Mouse (Mus musculus) liver, postnatal 0 days (tissue): ENCODE data around the gene Prex1. TPM values are rescaled to one million over a fixed set of nuclear protein-coding genes. Genes with fewer than 3 reads are reported as not detected.

Experiments used
- ATAC-seq: fragments of 200-750 bp; cut with Nextera tagmentation; 2 replicates; pipeline ENCODE4 v1.8.0; 2017; ENCODE audit warnings: mild to moderate bottlenecking, moderate library complexity
- DNase-seq: peaks from one replicate; pipeline ENCODE4 v3.0.0-alpha.2; 2016
- H3K27ac ChIP-seq: fragments of 300-500 bp; sonication (generic); 2 replicates; pipeline ENCODE4 v1.5.1; 2014; ENCODE audit warnings: antibody characterized with exemption, moderate library complexity, mild to moderate bottlenecking, low read depth
- H3K27me3 ChIP-seq: fragments of 300-500 bp; sonication (generic); 2 replicates; pipeline ENCODE4 v1.6.1; 2014; ENCODE audit warnings: low read length, control low read depth, mixed read lengths; ENCODE audit not compliant: insufficient read depth
- H3K36me3 ChIP-seq: fragments of 300-500 bp; sonication (generic); replicated peaks from 2 replicates; pipeline ENCODE4 v1.6.1; 2014; ENCODE audit warnings: mild to moderate bottlenecking, control low read depth, low read length, moderate library complexity, mixed read lengths; ENCODE audit not compliant: insufficient read depth
- H3K4me1 ChIP-seq: fragments of 300-500 bp; sonication (generic); 2 replicates; pipeline ENCODE4 v1.6.1; 2014; ENCODE audit warnings: antibody characterized with exemption, mild to moderate bottlenecking, control low read depth; ENCODE audit not compliant: insufficient read depth
- H3K4me2 ChIP-seq: fragments of 300-500 bp; sonication (generic); 2 replicates; pipeline ENCODE4 v1.6.1; 2014; ENCODE audit warnings: low read depth, mild to moderate bottlenecking, low read length, moderate library complexity, mixed read lengths
- H3K4me3 ChIP-seq: fragments of 300-500 bp; sonication (generic); 2 replicates; pipeline ENCODE4 v1.5.1; 2014; ENCODE audit warnings: low read depth, low read length
- H3K9ac ChIP-seq: fragments of 300-500 bp; sonication (generic); replicated peaks from 2 replicates; pipeline ENCODE4 v1.6.1; 2014; ENCODE audit warnings: mild to moderate bottlenecking, moderate library complexity
- H3K9me3 ChIP-seq: fragments of 300-500 bp; sonication (generic); 2 replicates; pipeline ENCODE4 v1.6.1; 2016; ENCODE audit warnings: mild to moderate bottlenecking, control low read depth, low read length, mixed read lengths
- CTCF ChIP-seq: sonication (generic); IDR thresholded peaks from 2 replicates; pipeline ENCODE4 v1.5.1; 2016; ENCODE audit warnings: antibody characterized with exemption, low read depth
- EP300 ChIP-seq: IDR thresholded peaks from 2 replicates; pipeline ENCODE4 v1.6.1; 2016; ENCODE audit warnings: antibody characterized with exemption, low read depth, mild to moderate bottlenecking
- WGBS: fragments of 180-500 bp; shearing (Covaris S2); extraction: QIAGEN DNeasy Blood & Tissue Kit; methylation state at CpG from one replicate; pipeline ENCODE4 v1.1.7; 2014; ENCODE audit not compliant: insufficient replicate concordance; 5-methylcytosine and 5-hydroxymethylcytosine counted together
- polyA plus RNA-seq: library from polyadenylated mRNA; unstranded; fragments of >200 nt; fragmentation: Nextera tagmentation; extraction: Ambion mirVana; gene quantifications from 2 replicates; pipeline ENCODE4 v1.2.1, GENCODE M21; 2015

The Prex1 gene
- polyA plus RNA-seq, 1 experiment from 2014 or later = 6.3 TPM

DNA sequence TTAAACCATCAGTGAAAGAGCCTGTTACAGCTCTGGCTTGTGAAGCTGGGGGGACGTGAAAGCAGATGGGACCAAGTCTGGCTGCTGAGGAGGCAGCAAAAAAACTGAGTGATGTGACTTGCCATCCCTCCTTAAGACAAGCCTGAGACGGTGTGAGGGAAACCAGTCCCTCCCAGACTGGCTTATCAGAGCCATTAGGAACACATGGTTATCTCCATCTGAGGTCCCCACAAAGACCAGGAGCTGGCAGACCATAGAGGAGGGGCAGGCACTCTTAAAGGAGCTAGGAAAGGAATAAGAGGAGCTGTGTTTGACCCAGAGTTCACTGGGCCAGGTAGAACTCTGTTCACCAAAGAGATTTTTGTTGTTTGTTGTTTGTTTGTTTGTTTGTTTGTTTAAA is 7.1 kb downstream of the Prex1 start:
- peak overlapping the region; percentile 55 for H3K4me2 ChIP-seq
- no peaks in the 10 kb centered on the region for H3K27me3 ChIP-seq
- H3K4me3 ChIP-seq = peak overlapping the region; percentile 3; the same call in 1 of the 2 replicates
- ATAC-seq (peak; percentile 69), DNase-seq (no peak)
- peaks cover 75% of the 10 kb centered on the region for H3K4me1 ChIP-seq
- TF ChIP-seq EP300 = peak; percentile 91
- no peak for TF ChIP-seq CTCF
- H3K9me3 ChIP-seq = no peaks in the 10 kb centered on the region
- 41% methylated on average over 2 of the region's 2 CpGs for WGBS
- 0 out of 2 replicates have a peak overlapping the region, but pooled peaks have one; percentile 44 for H3K9ac ChIP-seq
- H3K27ac ChIP-seq = peak overlapping the region; percentile 78
- H3K36me3 ChIP-seq = peaks cover 11% of the 10 kb centered on the region; the same call in 1 of the 2 replicates

DNA sequence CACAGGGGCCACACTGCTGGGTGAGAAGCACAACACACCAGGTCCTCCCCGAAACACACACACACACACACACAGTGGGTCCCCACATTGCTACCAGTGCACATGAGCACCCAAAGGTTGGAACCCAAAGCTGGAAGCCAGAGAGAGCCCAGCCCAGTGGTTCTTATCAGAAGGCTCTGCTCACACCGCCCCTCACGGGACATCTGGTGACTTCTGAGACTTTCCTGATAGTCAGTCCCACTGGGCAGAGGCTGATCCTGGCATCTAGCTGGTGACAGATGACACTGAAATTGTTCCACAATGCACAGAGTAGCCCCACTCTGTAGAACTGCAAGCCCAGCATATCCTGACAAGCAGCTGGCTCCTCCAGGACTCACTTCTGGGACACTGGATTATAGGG is 10.1 kb downstream of the Prex1 start:
- H3K4me2 ChIP-seq = peak overlapping the region; percentile 77
- peaks cover 11% of the 10 kb centered on the region; the same call in 1 of the 2 replicates for H3K36me3 ChIP-seq
- 43% methylated on average over 3 of the region's 3 CpGs for whole genome bisulfite sequencing
- TF ChIP-seq EP300 (peak; percentile 92), CTCF (peak; percentile 19; the same call in 1 of the 2 replicates)
- H3K27ac ChIP-seq = peak overlapping the region; percentile 89
- H3K4me1 ChIP-seq = peaks cover 68% of the 10 kb centered on the region
- peak overlapping the region; percentile 48 for H3K4me3 ChIP-seq
- H3K9ac ChIP-seq = peak overlapping the region; percentile 63
- peak; percentile 86 for ATAC-seq
- DNase-seq = peak; percentile 71
- no peaks in the 10 kb centered on the region for H3K27me3 ChIP-seq
- no peaks in the 10 kb centered on the region for H3K9me3 ChIP-seq

DNA sequence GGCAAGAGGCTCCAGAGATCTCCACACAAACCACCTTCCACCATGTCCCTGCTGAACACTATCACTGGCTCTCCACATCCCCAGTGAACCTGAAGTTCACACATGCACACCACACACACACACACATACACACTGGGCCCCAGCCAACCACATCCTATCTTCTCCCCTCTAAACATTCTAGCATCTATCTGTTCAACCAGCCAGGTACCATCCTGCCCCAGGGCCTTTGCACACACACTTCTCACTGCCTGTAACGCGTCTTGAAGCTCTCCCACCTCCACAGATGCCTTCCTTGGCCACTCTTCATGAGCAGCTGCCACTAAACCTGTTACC is 11.6 kb downstream of the Prex1 start:
- Histone ChIP-seq H3K27me3 (no peaks in the 10 kb centered on the region), H3K9ac (peak overlapping the region; percentile 33; the same call in 1 of the 2 replicates), H3K4me1 (peaks cover 53% of the 10 kb centered on the region), H3K9me3 (no peaks in the 10 kb centered on the region), H3K27ac (no peak overlapping the region), H3K4me3 (0 out of 2 replicates have a peak overlapping the region, but pooled peaks have one; percentile 2), H3K36me3 (peaks cover 11% of the 10 kb centered on the region; the same call in 1 of the 2 replicates), H3K4me2 (peak overlapping the region; percentile 77)
- ATAC-seq (no peak), DNase-seq (no peak)
- WGBS = 96% methylated on average over 2 of the region's 2 CpGs
- TF ChIP-seq EP300 (no peak), CTCF (no peak)

DNA sequence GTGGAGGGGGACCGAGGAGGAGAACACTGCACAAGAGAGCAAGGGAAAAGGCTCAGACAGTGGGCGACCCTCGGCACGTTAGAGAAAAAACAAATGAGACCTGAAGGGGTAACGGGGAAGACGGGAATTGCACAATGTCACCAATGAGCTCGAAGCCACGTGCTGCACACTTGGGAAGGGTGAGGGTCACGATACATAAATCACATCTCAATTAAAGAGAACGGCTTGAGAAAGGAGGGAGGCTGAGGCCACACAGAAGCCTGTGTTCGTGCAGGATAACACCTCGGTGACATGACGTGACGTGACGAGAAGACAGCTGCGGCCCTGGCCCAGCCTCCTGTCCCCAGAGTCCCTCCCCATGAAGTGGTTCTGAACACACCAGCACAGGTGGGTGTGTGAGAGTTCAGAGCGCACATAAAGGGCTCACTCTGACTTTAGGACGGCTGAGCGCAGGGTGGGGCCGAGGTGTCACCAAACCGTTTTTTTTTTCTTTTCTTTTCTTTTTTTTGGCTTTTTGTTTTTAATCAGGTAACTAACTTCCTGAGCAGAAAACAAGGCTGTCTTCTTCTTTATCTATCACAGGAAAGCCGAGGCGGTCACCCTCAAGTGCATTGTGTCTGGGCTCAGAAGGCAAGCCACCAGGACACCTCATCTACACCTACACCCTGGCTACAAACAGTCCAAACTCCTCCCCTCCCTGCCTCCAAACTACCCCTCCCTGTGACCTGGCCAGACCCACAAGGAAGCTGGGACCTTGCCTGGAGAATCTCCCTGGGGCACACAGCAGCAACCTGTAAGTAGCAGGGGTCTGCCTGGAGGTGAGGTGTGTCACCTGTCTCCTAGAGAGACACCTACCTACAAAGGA is 12.2 kb downstream of the Prex1 start:
- Histone ChIP-seq H3K36me3 (peaks cover 11% of the 10 kb centered on the region; the same call in 1 of the 2 replicates), H3K9me3 (no peaks in the 10 kb centered on the region), H3K9ac (peak overlapping the region; percentile 33), H3K27ac (0 out of 2 replicates have a peak overlapping the region, but pooled peaks have one; percentile 11), H3K4me1 (peaks cover 51% of the 10 kb centered on the region), H3K4me2 (peak overlapping the region; percentile 77), H3K27me3 (no peaks in the 10 kb centered on the region), H3K4me3 (0 out of 2 replicates have a peak overlapping the region, but pooled peaks have one; percentile 2)
- DNase-seq (no peak), ATAC-seq (no peak)
- TF ChIP-seq EP300 (no peak), CTCF (no peak)
- 55% methylated on average over 23 of the region's 23 CpGs for WGBS

DNA sequence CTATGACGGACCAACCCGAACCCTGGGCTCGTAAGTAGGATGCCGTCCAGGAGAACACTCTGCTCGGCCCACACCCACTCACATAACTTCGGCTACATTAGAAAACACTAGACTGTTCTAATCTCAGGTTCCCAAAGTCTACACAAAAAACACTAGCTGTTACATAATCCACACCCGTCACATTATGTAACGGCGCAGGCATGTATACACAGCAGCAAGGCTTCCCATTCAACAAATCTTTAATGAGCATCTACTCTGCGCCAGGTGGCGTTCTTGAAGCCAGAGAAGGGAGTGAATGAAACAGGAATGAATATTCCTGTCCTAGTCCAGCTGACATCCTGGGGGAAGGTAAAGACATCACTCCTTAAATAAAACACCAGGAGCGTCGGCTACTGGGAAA is 12.9 kb downstream of the Prex1 start:
- 0 out of 2 replicates have a peak overlapping the region, but pooled peaks have one; percentile 11 for H3K27ac ChIP-seq
- DNase-seq = no peak
- H3K4me3 ChIP-seq = no peak overlapping the region
- H3K4me1 ChIP-seq = peaks cover 50% of the 10 kb centered on the region
- H3K9ac ChIP-seq = no peak overlapping the region; the same call in 1 of the 2 replicates
- WGBS = 62% methylated on average over 13 of the region's 13 CpGs
- H3K9me3 ChIP-seq = no peaks in the 10 kb centered on the region
- no peaks in the 10 kb centered on the region for H3K27me3 ChIP-seq
- no peak for ATAC-seq
- no peak for TF ChIP-seq EP300
- no peak for TF ChIP-seq CTCF
- H3K4me2 ChIP-seq = peak overlapping the region; percentile 77; the same call in 1 of the 2 replicates
- H3K36me3 ChIP-seq = peaks cover 10% of the 10 kb centered on the region; the same call in 1 of the 2 replicates

DNA sequence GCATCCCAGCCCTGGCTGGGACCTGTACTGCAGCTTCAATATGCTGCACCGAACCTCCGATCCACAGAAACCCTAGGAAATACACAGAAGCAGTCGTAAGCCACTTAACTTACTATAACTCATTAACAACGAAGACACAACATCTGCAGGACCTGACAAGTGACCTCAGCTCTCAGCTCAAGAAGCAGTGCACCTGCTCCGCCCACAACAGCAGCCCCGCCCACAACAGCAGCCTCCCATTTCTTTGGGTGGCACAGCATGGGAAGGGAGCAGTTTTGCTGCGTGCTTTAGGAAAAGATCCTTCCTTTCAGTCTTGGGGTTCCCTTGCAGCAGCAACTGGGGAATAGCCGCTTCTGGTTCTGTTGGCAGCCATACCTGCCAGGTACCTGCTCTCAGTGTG is 13.5 kb downstream of the Prex1 start:
- Histone ChIP-seq H3K4me3 (no peak overlapping the region), H3K9me3 (no peaks in the 10 kb centered on the region), H3K27me3 (no peaks in the 10 kb centered on the region), H3K36me3 (peaks cover 6% of the 10 kb centered on the region; the same call in 1 of the 2 replicates), H3K4me1 (peaks cover 48% of the 10 kb centered on the region), H3K4me2 (0 out of 2 replicates have a peak overlapping the region, but pooled peaks have one; percentile 16), H3K9ac (no peak overlapping the region), H3K27ac (no peak overlapping the region)
- DNase-seq (peak; percentile 54), ATAC-seq (no peak)
- 67% methylated on average over 8 of the region's 8 CpGs for WGBS
- TF ChIP-seq CTCF = no peak
- TF ChIP-seq EP300 = no peak
